Mouse (Mus musculus) midbrain, embryonic 16.5 days (tissue): Measurements from ENCODE around the gene Aloxe3. TPM values are rescaled to one million over a fixed set of nuclear protein-coding genes. Genes with fewer than 3 reads are reported as not detected.

Experiments used
- ATAC-seq: fragments of 200-750 bp; cut with Nextera tagmentation; 2 replicates; pipeline ENCODE4 v1.8.0; 2017; ENCODE audit warnings: moderate TSS enrichment
- H3K27ac ChIP-seq: fragments of 300-500 bp; sonication (generic); 2 replicates; pipeline ENCODE4 v1.5.1; 2014; ENCODE audit warnings: mild to moderate bottlenecking, low read length, mixed read lengths
- H3K27me3 ChIP-seq: fragments of 300-500 bp; sonication (generic); 2 replicates; pipeline ENCODE4 v1.6.1; 2014; ENCODE audit warnings: low read depth, low read length, mixed read lengths; ENCODE audit not compliant: control insufficient read depth, insufficient read depth
- H3K36me3 ChIP-seq: fragments of 300-500 bp; sonication (generic); 2 replicates; pipeline ENCODE4 v1.6.1; 2014; ENCODE audit warnings: mild to moderate bottlenecking, low read length, moderate library complexity, mixed read lengths; ENCODE audit not compliant: control insufficient read depth, insufficient read depth
- H3K4me1 ChIP-seq: fragments of 300-500 bp; sonication (generic); 2 replicates; pipeline ENCODE4 v1.6.1; 2014; ENCODE audit warnings: mild to moderate bottlenecking, low read length, mixed read lengths; ENCODE audit not compliant: control insufficient read depth, insufficient read depth
- H3K4me2 ChIP-seq: fragments of 300-500 bp; sonication (generic); 2 replicates; pipeline ENCODE4 v1.6.1; 2014; ENCODE audit warnings: mild to moderate bottlenecking, low read length, mixed read lengths
- H3K4me3 ChIP-seq: fragments of 300-500 bp; sonication (generic); 2 replicates; pipeline ENCODE4 v1.5.1; 2014; ENCODE audit warnings: low read depth, mild to moderate bottlenecking, low read length, moderate library complexity, mixed read lengths
- H3K9ac ChIP-seq: fragments of 300-500 bp; sonication (generic); 2 replicates; pipeline ENCODE4 v1.6.1; 2014; ENCODE audit warnings: low read depth, low read length, mixed read lengths
- H3K9me3 ChIP-seq: fragments of 300-500 bp; sonication (generic); replicated peaks from 2 replicates; pipeline ENCODE4 v1.6.1; 2014; ENCODE audit warnings: mild to moderate bottlenecking, low read length, mixed read lengths; ENCODE audit not compliant: control insufficient read depth, poor library complexity, severe bottlenecking
- WGBS: fragments of 180-500 bp; shearing (Covaris S2); extraction: QIAGEN DNeasy Blood & Tissue Kit; methylation state at CpG from one replicate; pipeline ENCODE4 v1.1.7; 2014; 5-methylcytosine and 5-hydroxymethylcytosine counted together
- polyA plus RNA-seq: library from polyadenylated mRNA; unstranded; fragments of >200 nt; fragmentation: Nextera tagmentation; extraction: Ambion mirVana; gene quantifications from 2 replicates; pipeline ENCODE4 v1.2.1, GENCODE M21; 2015

Gene Aloxe3
- polyA plus RNA-seq, 1 experiment from 2014 or later = 11.5 TPM

DNA sequence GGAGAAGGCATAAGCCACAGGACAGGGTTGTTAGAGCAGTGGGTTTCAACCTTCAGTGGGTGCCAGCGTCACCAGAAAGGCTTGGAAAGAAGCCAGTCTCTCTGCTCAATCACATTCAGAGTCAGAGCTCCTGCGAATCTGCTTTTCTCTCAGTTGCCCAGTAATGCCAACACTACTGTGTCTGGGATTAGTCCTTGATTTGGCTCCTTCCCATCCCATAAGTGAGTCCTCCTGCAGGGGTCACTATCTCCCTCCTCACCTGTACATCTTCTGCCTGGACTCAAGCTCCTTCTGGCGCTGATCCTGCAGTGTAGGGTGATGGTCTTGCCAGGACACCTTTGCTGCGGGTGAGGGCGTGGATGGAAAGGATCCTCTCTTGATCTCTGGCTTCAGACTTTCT is 71.1 kb downstream of the Aloxe3 start:
- Histone ChIP-seq H3K36me3 (no peaks in the 10 kb centered on the region), H3K4me3 (peak overlapping the region; percentile 28), H3K9ac (peak overlapping the region; percentile 47; the same call in 1 of the 2 replicates), H3K27me3 (peaks cover 14% of the 10 kb centered on the region), H3K27ac (no peak overlapping the region), H3K4me2 (peak overlapping the region; percentile 52), H3K9me3 (no peaks in the 10 kb centered on the region), H3K4me1 (peaks cover 4% of the 10 kb centered on the region; the same call in 1 of the 2 replicates)
- ATAC-seq = no peak
- 5% methylated on average over 5 of the region's 5 CpGs for WGBS

DNA sequence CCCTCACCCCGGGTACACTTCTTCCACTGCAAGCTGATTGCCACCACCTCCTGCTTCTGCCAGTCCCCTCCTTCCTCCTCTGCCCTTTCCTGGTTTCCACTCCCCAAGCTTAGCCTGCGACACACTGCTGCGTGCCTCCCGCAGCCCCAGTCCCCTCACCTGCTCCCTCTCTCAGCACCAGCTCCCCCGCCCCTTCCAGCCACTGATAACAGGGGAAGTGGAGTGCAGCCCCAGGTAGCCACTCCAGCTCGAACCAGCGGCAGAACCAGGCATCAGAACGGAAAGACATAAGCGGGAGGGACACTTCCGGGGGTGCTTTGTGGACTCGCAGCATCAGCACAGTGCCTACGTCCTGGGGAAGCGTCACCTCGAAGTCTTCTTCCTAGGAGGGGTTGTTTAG is 71.5 kb downstream of the Aloxe3 start:
- Histone ChIP-seq H3K4me2 (peak overlapping the region; percentile 52), H3K36me3 (no peaks in the 10 kb centered on the region), H3K4me1 (peaks cover 4% of the 10 kb centered on the region; the same call in 1 of the 2 replicates), H3K27me3 (peaks cover 14% of the 10 kb centered on the region), H3K4me3 (peak overlapping the region; percentile 28), H3K27ac (no peak overlapping the region), H3K9me3 (no peaks in the 10 kb centered on the region), H3K9ac (peak overlapping the region; percentile 47)
- no peak for ATAC-seq
- WGBS = 2% methylated on average over 14 of the region's 14 CpGs

DNA sequence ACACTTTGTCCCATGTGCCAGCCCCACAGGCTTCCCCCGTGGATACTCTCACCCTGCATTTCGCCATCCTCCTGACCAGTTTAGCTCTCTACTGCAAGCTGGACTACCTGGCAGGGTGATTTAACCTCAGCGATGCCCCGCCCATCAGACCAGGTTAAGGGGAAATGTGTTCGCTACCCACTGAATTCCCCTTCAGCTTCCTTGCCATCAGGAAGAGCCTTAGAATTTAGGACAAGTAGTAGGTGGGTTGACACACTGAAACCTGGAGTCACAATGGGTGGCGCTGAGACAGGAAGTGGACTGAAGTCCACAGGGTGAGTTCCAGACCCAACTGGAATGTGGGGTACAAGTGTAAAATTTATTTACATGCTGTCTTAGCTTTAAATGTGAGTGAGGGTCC is 72.0 kb downstream of the Aloxe3 start, which contains the start of gene Alox8:
TSS of gene Alox8 (minus strand) at position 101 of the 400 bp plus-strand sequence.
- H3K36me3 ChIP-seq = no peaks in the 10 kb centered on the region
- no peak for ATAC-seq

More for the DNA sequence above, 72.0 kb downstream of the Aloxe3 start, which contains the start of gene Alox8:
- peak within 1 kb of the TSS; percentile 47 for H3K9ac ChIP-seq
- WGBS = 31% methylated on average over 6 of the region's 6 CpGs
- peak within 1 kb of the TSS; percentile 52 for H3K4me2 ChIP-seq
- peak within 1 kb of the TSS; percentile 28 for H3K4me3 ChIP-seq
- H3K4me1 ChIP-seq = peaks cover 4% of the 10 kb centered on the region; the same call in 1 of the 2 replicates
- peaks cover 14% of the 10 kb centered on the region for H3K27me3 ChIP-seq
- no peaks in the 10 kb centered on the region for H3K9me3 ChIP-seq
- no peak within 1 kb of the TSS for H3K27ac ChIP-seq

Other genes with a start within 250 kb of the Aloxe3 start
- gene Rnf222, start 237.3 kb upstream of the Aloxe3 start, polyA plus RNA-seq = not detected in 2 replicates
- gene Rpl26, start 224.3 kb upstream of the Aloxe3 start, polyA plus RNA-seq = 508 and 533 TPM in 2 replicates
- 0.68 and 1.3 TPM in 2 replicates for gene Odf4, start 198.8 kb upstream of the Aloxe3 start, polyA plus RNA-seq
- gene Arhgef15, start 168.4 kb upstream of the Aloxe3 start, polyA plus RNA-seq = 27.7 and 30.5 TPM in 2 replicates
- 1.4 and 1.6 TPM in 2 replicates for gene Slc25a35, start 157.8 kb upstream of the Aloxe3 start, polyA plus RNA-seq
- 23.3 and 24.8 TPM in 2 replicates for gene Rangrf, start 150.7 kb upstream of the Aloxe3 start, polyA plus RNA-seq
- 15.8 and 16.8 TPM in 2 replicates for gene Pfas, start 117.4 kb upstream of the Aloxe3 start, polyA plus RNA-seq
- gene Ctc1, start 110.0 kb upstream of the Aloxe3 start, polyA plus RNA-seq = 66.5 and 67.0 TPM in 2 replicates
- gene Aurkb, start 80.2 kb upstream of the Aloxe3 start, polyA plus RNA-seq = 12.6 and 15.4 TPM in 2 replicates
- gene Borcs6, start 66.2 kb upstream of the Aloxe3 start, polyA plus RNA-seq = 15.7 and 20.4 TPM in 2 replicates
- gene Tmem107, start 55.1 kb upstream of the Aloxe3 start, polyA plus RNA-seq = 41.2 and 44.0 TPM in 2 replicates
- gene Vamp2, start 37.4 kb upstream of the Aloxe3 start, polyA plus RNA-seq = 335 and 438 TPM in 2 replicates
- 12.4 TPM in 2 replicates for gene Per1, start 30.7 kb upstream of the Aloxe3 start, polyA plus RNA-seq
- 0.75 and 1.1 TPM in 2 replicates for gene Hes7, start 5.5 kb upstream of the Aloxe3 start, polyA plus RNA-seq
- 0.49 and 0.65 TPM in 2 replicates for gene 9130213A22Rik, start 3.3 kb upstream of the Aloxe3 start, polyA plus RNA-seq
- 0.50 and 0.53 TPM in 2 replicates for gene Alox12b, start 31.1 kb downstream of the Aloxe3 start, polyA plus RNA-seq
- gene Alox8, start 71.9 kb downstream of the Aloxe3 start, polyA plus RNA-seq = 0.59 and 0.72 TPM in 2 replicates
- gene Gucy2e, start 111.1 kb downstream of the Aloxe3 start, polyA plus RNA-seq = 0.51 and 0.67 TPM in 2 replicates
- 19.2 and 21.7 TPM in 2 replicates for gene Cntrob, start 197.9 kb downstream of the Aloxe3 start, polyA plus RNA-seq
- gene Trappc1, start 198.1 kb downstream of the Aloxe3 start, polyA plus RNA-seq = 173 and 179 TPM in 2 replicates
- 3.8 and 5.3 TPM in 2 replicates for gene Kcnab3, start 200.4 kb downstream of the Aloxe3 start, polyA plus RNA-seq
- 297 and 334 TPM in 2 replicates for gene Rnf227, start 214.6 kb downstream of the Aloxe3 start, polyA plus RNA-seq
- 82.8 and 86.1 TPM in 2 replicates for gene Chd3, start 243.5 kb downstream of the Aloxe3 start, polyA plus RNA-seq